Mouse (Mus musculus): ENCODE measurements around the gene Olfr814. TPM values are rescaled to one million over a fixed set of nuclear protein-coding genes. Genes with fewer than 3 reads are reported as not detected.

Olfr814 gene
- not detected for polyA plus RNA-seq (2014; fragmentation: Illumina TruSeq; extraction: RNeasy Lipid Tissue Mini Kit (QIAGEN cat#74804); ENCODE audit: insufficient read depth, low read depth, low replicate concordance)

DNA sequence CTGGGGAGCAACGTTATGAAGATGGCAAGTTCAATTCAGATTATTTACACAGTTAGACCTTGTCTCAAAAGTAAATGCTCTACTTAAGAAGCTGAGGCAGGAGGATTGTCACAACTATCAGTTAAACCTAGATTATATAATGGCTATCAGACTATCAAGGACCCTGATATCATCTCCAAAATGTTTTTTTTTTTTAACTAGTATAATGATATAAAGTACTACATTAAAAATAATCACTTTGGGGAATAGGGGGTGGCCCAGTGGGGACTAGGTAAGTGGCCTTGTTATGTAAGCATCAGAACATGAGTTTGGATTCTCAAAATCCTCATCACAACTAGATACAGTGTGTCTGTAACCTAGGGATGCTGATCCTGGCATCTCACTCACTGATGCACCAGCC lies at the start of gene Olfr814:
Gene Olfr814 (minus strand): TSS at position 101 of the 400 bp plus-strand sequence.

DNA sequence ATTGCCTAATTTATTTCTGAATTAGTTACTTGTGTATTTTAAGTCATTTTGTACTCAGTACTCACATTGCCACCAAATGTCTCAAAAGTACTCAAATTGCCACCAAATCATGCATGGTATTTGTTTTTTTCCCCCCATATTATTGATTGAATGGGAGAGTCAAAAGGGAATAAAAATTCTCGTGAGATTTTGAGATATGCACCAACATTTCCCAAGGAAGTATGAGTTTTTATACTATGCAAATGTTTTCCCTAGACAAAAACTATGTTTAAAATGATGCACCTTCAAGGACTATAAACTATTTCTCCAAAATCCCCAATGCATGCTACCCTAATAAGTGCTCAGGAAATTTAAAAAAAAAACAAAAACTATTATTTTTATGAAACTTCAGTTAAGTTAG lies 35.8 kb upstream of the Olfr814 start, which contains the start of gene Olfr816:
Gene Olfr816 (minus strand): TSS at position 101 of the 400 bp plus-strand sequence.

DNA sequence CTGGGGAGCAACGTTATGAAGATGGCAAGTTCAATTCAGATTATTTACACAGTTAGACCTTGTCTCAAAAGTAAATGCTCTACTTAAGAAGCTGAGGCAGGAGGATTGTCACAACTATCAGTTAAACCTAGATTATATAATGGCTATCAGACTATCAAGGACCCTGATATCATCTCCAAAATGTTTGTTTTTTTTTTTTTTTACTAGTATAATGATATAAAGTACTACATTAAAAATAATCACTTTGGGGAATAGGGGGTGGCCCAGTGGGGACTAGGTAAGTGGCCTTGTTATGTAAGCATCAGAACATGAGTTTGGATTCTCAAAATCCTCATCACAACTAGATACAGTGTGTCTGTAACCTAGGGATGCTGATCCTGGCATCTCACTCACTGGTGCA lies 26.1 kb upstream of the Olfr814 start, which contains the start of gene Olfr815:
Gene Olfr815 (minus strand): TSS at position 101 of the 400 bp plus-strand sequence.

DNA sequence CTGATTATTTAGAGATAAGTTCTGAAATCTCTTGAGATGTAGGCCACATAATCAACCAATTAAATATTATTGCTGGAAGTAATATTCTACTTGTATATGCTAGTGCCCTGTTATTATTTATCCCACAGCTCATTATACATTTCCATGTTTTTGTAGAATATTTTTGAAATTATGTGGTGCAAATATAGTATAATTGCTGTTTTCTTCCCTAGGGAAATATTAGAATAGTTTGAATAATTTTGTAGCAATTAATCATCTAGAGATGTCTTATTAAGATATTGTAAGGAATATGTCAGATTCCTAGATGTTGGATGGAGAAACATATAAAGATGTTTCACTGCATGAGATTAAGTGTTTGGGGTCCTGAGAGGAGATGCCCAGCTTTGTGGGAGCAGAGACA lies 24.6 kb downstream of the Olfr814 start, which contains the start of gene Olfr813:
Gene Olfr813 (plus strand): TSS at position 301 of the 400 bp plus-strand sequence.

DNA sequence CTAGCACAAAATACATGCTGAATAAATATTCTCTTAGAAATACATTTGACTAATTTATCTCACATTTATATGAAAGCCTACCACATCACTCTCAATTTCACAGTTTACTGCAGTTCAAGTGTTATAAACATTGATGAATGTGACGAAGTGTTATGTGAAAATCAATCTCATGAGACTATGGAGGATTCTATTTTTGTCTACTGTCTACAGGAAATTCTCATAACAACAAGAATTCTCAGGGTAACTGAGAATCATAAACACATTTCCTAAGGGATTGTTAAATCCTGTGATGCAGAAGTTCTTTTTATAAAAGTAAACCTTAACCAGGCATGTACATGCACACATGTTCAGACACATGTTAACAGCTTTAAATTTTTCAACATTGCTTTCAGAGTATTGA lies 33.7 kb downstream of the Olfr814 start, which contains the start of gene Olfr812:
Gene Olfr812 (minus strand): TSS at position 101 of the 400 bp plus-strand sequence.

Other genes with a start within 250 kb of the Olfr814 start
- not detected for gene Olfr799, start 242.4 kb downstream of the Olfr814 start, polyA plus RNA-seq (2014; fragmentation: Illumina TruSeq; extraction: RNeasy Lipid Tissue Mini Kit (QIAGEN cat#74804); ENCODE audit: insufficient read depth, low read depth, low replicate concordance)
- not detected for gene Olfr800, start 222.2 kb downstream of the Olfr814 start, polyA plus RNA-seq (2014; fragmentation: Illumina TruSeq; extraction: RNeasy Lipid Tissue Mini Kit (QIAGEN cat#74804); ENCODE audit: insufficient read depth, low read depth, low replicate concordance)
- not detected for gene Olfr801, start 206.0 kb downstream of the Olfr814 start, polyA plus RNA-seq (2014; fragmentation: Illumina TruSeq; extraction: RNeasy Lipid Tissue Mini Kit (QIAGEN cat#74804); ENCODE audit: insufficient read depth, low read depth, low replicate concordance)
- not detected for gene Olfr802, start 191.7 kb downstream of the Olfr814 start, polyA plus RNA-seq (2014; fragmentation: Illumina TruSeq; extraction: RNeasy Lipid Tissue Mini Kit (QIAGEN cat#74804); ENCODE audit: insufficient read depth, low read depth, low replicate concordance)
- not detected for gene Olfr803, start 185.6 kb downstream of the Olfr814 start, polyA plus RNA-seq (2014; fragmentation: Illumina TruSeq; extraction: RNeasy Lipid Tissue Mini Kit (QIAGEN cat#74804); ENCODE audit: insufficient read depth, low read depth, low replicate concordance)
- not detected for gene Olfr804, start 176.6 kb downstream of the Olfr814 start, polyA plus RNA-seq (2014; fragmentation: Illumina TruSeq; extraction: RNeasy Lipid Tissue Mini Kit (QIAGEN cat#74804); ENCODE audit: insufficient read depth, low read depth, low replicate concordance)
- not detected for gene Olfr805, start 150.5 kb downstream of the Olfr814 start, polyA plus RNA-seq (2014; fragmentation: Illumina TruSeq; extraction: RNeasy Lipid Tissue Mini Kit (QIAGEN cat#74804); ENCODE audit: insufficient read depth, low read depth, low replicate concordance)
- not detected for gene Olfr806, start 137.9 kb downstream of the Olfr814 start, polyA plus RNA-seq (2014; fragmentation: Illumina TruSeq; extraction: RNeasy Lipid Tissue Mini Kit (QIAGEN cat#74804); ENCODE audit: insufficient read depth, low read depth, low replicate concordance)
- gene Olfr807, start 122.1 kb downstream of the Olfr814 start, polyA plus RNA-seq (2014; fragmentation: Illumina TruSeq; extraction: RNeasy Lipid Tissue Mini Kit (QIAGEN cat#74804); ENCODE audit: insufficient read depth, low read depth, low replicate concordance) = not detected
- not detected for gene Olfr808, start 114.4 kb downstream of the Olfr814 start, polyA plus RNA-seq (2014; fragmentation: Illumina TruSeq; extraction: RNeasy Lipid Tissue Mini Kit (QIAGEN cat#74804); ENCODE audit: insufficient read depth, low read depth, low replicate concordance)
- not detected for gene Olfr809, start 105.2 kb downstream of the Olfr814 start, polyA plus RNA-seq (2014; fragmentation: Illumina TruSeq; extraction: RNeasy Lipid Tissue Mini Kit (QIAGEN cat#74804); ENCODE audit: insufficient read depth, low read depth, low replicate concordance)
- gene Olfr810, start 84.9 kb downstream of the Olfr814 start, polyA plus RNA-seq (2014; fragmentation: Illumina TruSeq; extraction: RNeasy Lipid Tissue Mini Kit (QIAGEN cat#74804); ENCODE audit: insufficient read depth, low read depth, low replicate concordance) = not detected
- gene Olfr811, start 75.5 kb downstream of the Olfr814 start, polyA plus RNA-seq (2014; fragmentation: Illumina TruSeq; extraction: RNeasy Lipid Tissue Mini Kit (QIAGEN cat#74804); ENCODE audit: insufficient read depth, low read depth, low replicate concordance) = not detected
- gene Olfr812, start 33.8 kb downstream of the Olfr814 start, polyA plus RNA-seq (2014; fragmentation: Illumina TruSeq; extraction: RNeasy Lipid Tissue Mini Kit (QIAGEN cat#74804); ENCODE audit: insufficient read depth, low read depth, low replicate concordance) = not detected
- gene Olfr813, start 24.5 kb downstream of the Olfr814 start, polyA plus RNA-seq (2014; fragmentation: Illumina TruSeq; extraction: RNeasy Lipid Tissue Mini Kit (QIAGEN cat#74804); ENCODE audit: insufficient read depth, low read depth, low replicate concordance) = not detected
- not detected for gene Olfr815, start 26.0 kb upstream of the Olfr814 start, polyA plus RNA-seq (2014; fragmentation: Illumina TruSeq; extraction: RNeasy Lipid Tissue Mini Kit (QIAGEN cat#74804); ENCODE audit: insufficient read depth, low read depth, low replicate concordance)
- gene Olfr816, start 35.7 kb upstream of the Olfr814 start, polyA plus RNA-seq (2014; fragmentation: Illumina TruSeq; extraction: RNeasy Lipid Tissue Mini Kit (QIAGEN cat#74804); ENCODE audit: insufficient read depth, low read depth, low replicate concordance) = not detected
- not detected for gene Olfr818, start 69.2 kb upstream of the Olfr814 start, polyA plus RNA-seq (2014; fragmentation: Illumina TruSeq; extraction: RNeasy Lipid Tissue Mini Kit (QIAGEN cat#74804); ENCODE audit: insufficient read depth, low read depth, low replicate concordance)
- gene Olfr819, start 87.4 kb upstream of the Olfr814 start, polyA plus RNA-seq (2014; fragmentation: Illumina TruSeq; extraction: RNeasy Lipid Tissue Mini Kit (QIAGEN cat#74804); ENCODE audit: insufficient read depth, low read depth, low replicate concordance) = not detected
- gene Olfr247, start 96.3 kb upstream of the Olfr814 start, polyA plus RNA-seq (2014; fragmentation: Illumina TruSeq; extraction: RNeasy Lipid Tissue Mini Kit (QIAGEN cat#74804); ENCODE audit: insufficient read depth, low read depth, low replicate concordance) = not detected
- gene Gm10310, start 105.2 kb upstream of the Olfr814 start, polyA plus RNA-seq (2014; fragmentation: Illumina TruSeq; extraction: RNeasy Lipid Tissue Mini Kit (QIAGEN cat#74804); ENCODE audit: insufficient read depth, low read depth, low replicate concordance) = not detected
- not detected for gene Olfr820, start 132.8 kb upstream of the Olfr814 start, polyA plus RNA-seq (2014; fragmentation: Illumina TruSeq; extraction: RNeasy Lipid Tissue Mini Kit (QIAGEN cat#74804); ENCODE audit: insufficient read depth, low read depth, low replicate concordance)
- gene Olfr821, start 150.5 kb upstream of the Olfr814 start, polyA plus RNA-seq (2014; fragmentation: Illumina TruSeq; extraction: RNeasy Lipid Tissue Mini Kit (QIAGEN cat#74804); ENCODE audit: insufficient read depth, low read depth, low replicate concordance) = not detected
- not detected for gene Olfr822, start 191.4 kb upstream of the Olfr814 start, polyA plus RNA-seq (2014; fragmentation: Illumina TruSeq; extraction: RNeasy Lipid Tissue Mini Kit (QIAGEN cat#74804); ENCODE audit: insufficient read depth, low read depth, low replicate concordance)
- gene Olfr823, start 235.5 kb upstream of the Olfr814 start, polyA plus RNA-seq (2014; fragmentation: Illumina TruSeq; extraction: RNeasy Lipid Tissue Mini Kit (QIAGEN cat#74804); ENCODE audit: insufficient read depth, low read depth, low replicate concordance) = not detected

Measured in lung, adult 10 weeks (tissue).